Mouse (Mus musculus) kidney, adult 2 months (tissue): ENCODE results near the gene Klk1b24. TPM values are rescaled to one million over a fixed set of nuclear protein-coding genes. Genes with fewer than 3 reads are reported as not detected.
"Not testable (repeated sequence)": the region's sequence is repeated elsewhere in the genome, so short reads cannot be mapped to it uniquely, and the experiment has no call there.

Experiments
- DNase-seq: peaks from one replicate; pipeline ENCODE4 v3.0.0; 2021
- H3K27ac ChIP-seq: fragments of 200-500 bp; 2 replicates; pipeline ENCODE4 v1.5.1; 2012; ENCODE audit warnings: low read depth, low read length, control low read depth, inconsistent platforms; ENCODE audit not compliant: insufficient read depth
- H3K27me3 ChIP-seq: fragments of 200-500 bp; replicated peaks from 2 replicates; pipeline ENCODE4 v1.6.1; 2012; ENCODE audit warnings: mild to moderate bottlenecking, moderate library complexity, low read length, inconsistent platforms; ENCODE audit not compliant: control insufficient read depth, insufficient read depth
- H3K36me3 ChIP-seq: fragments of 200-500 bp; 2 replicates; pipeline ENCODE4 v1.6.1; 2012; ENCODE audit warnings: mild to moderate bottlenecking, moderate library complexity, low read length, inconsistent platforms; ENCODE audit not compliant: control insufficient read depth, insufficient read depth
- H3K4me1 ChIP-seq: fragments of 200-500 bp; 2 replicates; pipeline ENCODE4 v1.6.1; 2011; ENCODE audit warnings: low read length; ENCODE audit not compliant: control insufficient read depth, insufficient read depth
- H3K4me3 ChIP-seq: fragments of 200-500 bp; 2 replicates; pipeline ENCODE4 v1.5.1; 2011; ENCODE audit warnings: mild to moderate bottlenecking, low read depth, low read length, control low read depth; ENCODE audit not compliant: insufficient read depth
- CTCF ChIP-seq: fragments of 200-500 bp; conservative IDR thresholded peaks from 2 replicates; pipeline ENCODE4 v1.5.1; 2011; ENCODE audit warnings: low read depth, mild to moderate bottlenecking, control low read depth, low read length, moderate library complexity, mixed read lengths; ENCODE audit not compliant: insufficient read depth, insufficient read length
- POLR2A ChIP-seq: fragments of 200-500 bp; IDR thresholded peaks from one replicate; pipeline ENCODE4 v1.6.1; 2011; ENCODE audit warnings: low read depth, low read length, control low read depth
- whole genome bisulfite sequencing: fragments of 180-500 bp; shearing (Covaris S2); methylation state at CpG from one replicate; pipeline ENCODE4 v1.1.7; 2018; 5-methylcytosine and 5-hydroxymethylcytosine counted together
- polyA plus RNA-seq: library from polyadenylated mRNA; depleted of rRNA; stranded (reverse); fragments of >200 nt; gene quantifications from 2 replicates; pipeline ENCODE4 v1.2.3, GENCODE M21; 2012; rRNA removed

Gene Klk1b24
- 2.0 and 2.1 TPM in 2 replicates for polyA plus RNA-seq

DNA sequence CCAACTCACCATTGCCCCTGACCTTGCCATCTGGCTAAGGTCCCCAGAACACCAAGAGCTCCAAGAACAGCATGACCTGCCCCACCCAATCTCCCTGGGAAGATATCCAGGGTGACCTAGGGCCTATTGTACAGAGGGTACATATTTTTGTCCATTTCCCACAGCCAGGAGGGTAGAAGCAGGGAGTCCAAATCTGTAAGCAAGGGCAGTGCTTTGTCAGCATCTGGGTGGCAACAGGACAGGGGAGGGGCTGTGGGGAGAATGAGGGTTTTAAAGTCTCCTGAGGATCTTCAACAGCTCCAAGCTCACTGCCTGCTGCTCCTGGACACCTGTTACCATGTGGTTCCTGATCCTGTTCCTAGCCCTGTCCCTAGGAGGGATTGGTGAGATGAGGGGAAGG, at the start of gene Klk1b24:
Gene Klk1b24, plus strand, starts transcription at position 301 of the 400 bp plus-strand sequence.
- 0 out of 2 replicates have a peak within 1 kb of the TSS, but pooled peaks have one; percentile 16 for H3K27ac ChIP-seq
- H3K4me1 ChIP-seq, H3K4me3 ChIP-seq, DNase-seq, H3K27me3 ChIP-seq, H3K36me3 ChIP-seq: not testable (repeated sequence)

GRCm38 (mm10) chr7:44179299-44180045, 8.6 kb upstream of the Klk1b24 start:
- Histone ChIP-seq H3K4me3 (no peak overlapping the region), H3K36me3 (no peaks in the 10 kb centered on the region), H3K4me1 (peaks cover 4% of the 10 kb centered on the region; the same call in 1 of the 2 replicates), H3K27ac (peak overlapping the region; percentile 95), H3K27me3 (no peaks in the 10 kb centered on the region)
- WGBS: 24% methylated on average over 9 of the region's 9 CpGs
- peak; percentile 72 for DNase-seq
- TF ChIP-seq CTCF (no peak), POLR2A (no peak)

GRCm38 (mm10) chr7:44186516-44186915, 1.5 kb upstream of the Klk1b24 start:
- H3K36me3 ChIP-seq, H3K4me1 ChIP-seq, H3K4me3 ChIP-seq, H3K27me3 ChIP-seq: not testable (repeated sequence)
- DNase-seq: peak; percentile 22
- peak overlapping the region; percentile 59; the same call in 1 of the 2 replicates for H3K27ac ChIP-seq
- 43% methylated on average over 8 of the region's 8 CpGs for WGBS

GRCm38 (mm10) chr7:44193466-44193865, 5.4 kb downstream of the Klk1b24 start:
- H3K27me3 ChIP-seq, DNase-seq, H3K4me3 ChIP-seq, H3K36me3 ChIP-seq, H3K27ac ChIP-seq, H3K4me1 ChIP-seq: not testable (repeated sequence)
- WGBS: 73% methylated on average over 1 of the region's 1 CpGs

- Histone ChIP-seq H3K4me1 (no peaks in the 10 kb centered on the region; the same call in 1 of the 2 replicates), H3K4me3 (no peak within 1 kb of the TSS), H3K36me3 (no peaks in the 10 kb centered on the region), H3K27ac (no peak within 1 kb of the TSS), H3K27me3 (no peaks in the 10 kb centered on the region)
- WGBS: 62% methylated on average over 3 of the region's 3 CpGs
- DNase-seq: no peak
- TF ChIP-seq CTCF (no peak), POLR2A (no peak)
Observed at GRCm38 (mm10) chr7:44197891-44198290, 9.9 kb downstream of the Klk1b24 start, which contains the start of gene Klk1b3. Klk1b3 (plus strand) TSS chr7:44198191.

GRCm38 (mm10) chr7:44207135-44207534, 19.1 kb downstream of the Klk1b24 start, which contains the start of gene Klk1b4:
Klk1b4 (plus strand) TSS chr7:44207435.
- DNase-seq, H3K4me3 ChIP-seq, H3K27ac ChIP-seq, H3K4me1 ChIP-seq, H3K27me3 ChIP-seq, H3K36me3 ChIP-seq: not testable (repeated sequence)
- 26% methylated on average over 3 of the region's 3 CpGs for WGBS

DNA sequence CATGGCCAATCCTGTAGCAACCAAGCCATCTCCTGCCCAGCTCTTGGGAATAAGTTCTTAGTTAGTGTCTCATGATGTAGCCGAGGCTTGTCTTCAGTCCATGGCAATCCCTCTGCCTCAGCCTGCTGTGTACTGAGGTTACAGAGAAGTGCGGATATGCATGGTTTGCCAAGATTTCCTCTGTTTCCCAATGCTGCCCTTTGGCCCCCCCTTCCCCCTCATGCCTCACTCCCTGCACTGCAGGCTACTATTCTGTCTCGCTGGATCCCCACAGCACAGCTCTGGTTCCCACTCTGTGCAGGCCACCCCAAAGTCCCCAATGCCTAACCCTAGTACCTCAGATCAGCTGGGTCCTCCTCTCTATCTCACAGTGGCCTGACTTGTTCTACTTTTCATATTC, 20.3 kb downstream of the Klk1b24 start:
- H3K27ac ChIP-seq: no peak overlapping the region
- TF ChIP-seq CTCF: no peak
- TF ChIP-seq POLR2A: no peak
- no peak for DNase-seq
- no peaks in the 10 kb centered on the region for H3K27me3 ChIP-seq
- 80% methylated on average over 3 of the region's 3 CpGs for WGBS
- no peaks in the 10 kb centered on the region for H3K4me1 ChIP-seq
- no peaks in the 10 kb centered on the region for H3K36me3 ChIP-seq
- no peak overlapping the region for H3K4me3 ChIP-seq

- Histone ChIP-seq H3K4me3 (no peak within 1 kb of the TSS), H3K4me1 (0 out of 2 replicates have a peak, but pooled peaks cover 2% of the 10 kb centered on the region), H3K36me3 (no peaks in the 10 kb centered on the region), H3K27ac (no peak within 1 kb of the TSS), H3K27me3 (no peaks in the 10 kb centered on the region)
- DNase-seq: no peak
- TF ChIP-seq CTCF (no peak), POLR2A (no peak)
- 68% methylated on average over 1 of the region's 1 CpGs for WGBS
Observed at GRCm38 (mm10) chr7:44215645-44216044, 27.6 kb downstream of the Klk1b24 start, which contains the start of gene Klk1b5. Klk1b5 (plus strand) TSS chr7:44215945.

- not testable (repeated sequence) for DNase-seq, H3K27ac ChIP-seq, H3K4me1 ChIP-seq, H3K27me3 ChIP-seq, H3K4me3 ChIP-seq, H3K36me3 ChIP-seq
- WGBS: 83% methylated on average over 9 of the region's 10 CpGs
Observed at GRCm38 (mm10) chr7:44221601-44222000, 33.6 kb downstream of the Klk1b24 start.

DNA sequence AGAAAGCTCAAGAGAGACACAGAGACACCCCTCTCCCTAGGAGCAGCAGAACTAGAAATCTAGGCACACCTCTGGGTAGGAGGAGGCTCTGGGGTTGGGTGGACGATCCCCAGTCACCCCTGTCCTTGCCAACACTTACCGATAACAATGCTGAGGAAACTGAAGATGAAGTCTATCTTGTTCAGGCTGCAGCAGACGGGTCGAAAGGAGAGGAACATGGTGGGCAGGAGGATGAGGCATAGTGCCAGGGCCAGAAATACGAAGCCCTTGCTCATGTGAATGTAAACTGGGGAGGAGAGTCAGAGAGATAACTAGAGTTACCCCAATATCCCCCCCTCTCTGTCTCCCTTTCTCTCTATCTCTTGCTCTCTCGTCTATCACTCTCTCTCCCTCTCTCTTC, 34.3 kb downstream of the Klk1b24 start:
- H3K27me3 ChIP-seq, H3K4me1 ChIP-seq, H3K4me3 ChIP-seq, H3K36me3 ChIP-seq, H3K27ac ChIP-seq, DNase-seq: not testable (repeated sequence)
- WGBS: 82% methylated on average over 6 of the region's 6 CpGs
